Mouse (Mus musculus) lung, postnatal 4 days (tissue): Measurements from ENCODE around the gene Slc45a2.

Experiments
- DNase-seq, 2 experiments: peaks; one replicate each; pipeline ENCODE4 v3.0.0; 2021

The Slc45a2 gene

DNA sequence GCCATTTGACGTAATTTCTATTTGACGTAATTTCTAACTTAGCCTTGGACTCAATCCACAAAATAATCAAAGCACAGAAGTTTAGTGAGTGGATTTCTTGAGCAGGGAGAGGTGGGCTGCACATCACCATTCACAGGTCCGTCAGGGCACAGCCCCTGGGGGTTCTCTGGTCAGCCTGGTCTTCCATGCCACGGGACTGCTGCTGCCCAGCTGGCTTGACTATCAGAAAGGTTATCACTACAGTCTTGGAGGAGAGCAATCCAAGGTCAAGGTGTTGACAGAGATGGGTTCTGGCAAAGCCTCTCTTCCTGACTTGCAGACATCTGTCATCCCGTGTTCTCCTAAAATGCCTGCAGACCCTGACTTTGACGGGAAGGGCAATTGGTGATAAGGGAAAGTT lies 4.1 kb downstream of the Slc45a2 start:
- DNase-seq: no peak

DNA sequence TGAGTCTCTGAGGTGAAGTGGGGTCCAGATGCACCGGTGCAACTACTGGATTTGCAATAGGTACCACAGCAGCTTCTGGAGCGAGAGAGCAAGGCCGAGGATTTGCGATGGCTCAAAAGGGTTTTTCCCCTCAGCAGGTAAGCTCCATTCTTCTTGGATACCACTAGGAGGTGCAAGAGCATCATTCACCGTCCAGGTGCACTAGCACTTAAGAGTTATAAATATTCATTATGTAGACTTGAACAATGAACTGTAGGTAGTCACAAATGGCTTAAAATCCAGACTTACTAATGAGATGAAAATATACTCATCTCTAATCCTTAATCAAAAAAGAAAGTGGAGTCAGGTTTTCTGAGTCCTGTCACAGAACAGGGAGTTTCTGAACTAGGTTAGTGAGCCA lies 8.2 kb downstream of the Slc45a2 start:
- DNase-seq: no peak

DNA sequence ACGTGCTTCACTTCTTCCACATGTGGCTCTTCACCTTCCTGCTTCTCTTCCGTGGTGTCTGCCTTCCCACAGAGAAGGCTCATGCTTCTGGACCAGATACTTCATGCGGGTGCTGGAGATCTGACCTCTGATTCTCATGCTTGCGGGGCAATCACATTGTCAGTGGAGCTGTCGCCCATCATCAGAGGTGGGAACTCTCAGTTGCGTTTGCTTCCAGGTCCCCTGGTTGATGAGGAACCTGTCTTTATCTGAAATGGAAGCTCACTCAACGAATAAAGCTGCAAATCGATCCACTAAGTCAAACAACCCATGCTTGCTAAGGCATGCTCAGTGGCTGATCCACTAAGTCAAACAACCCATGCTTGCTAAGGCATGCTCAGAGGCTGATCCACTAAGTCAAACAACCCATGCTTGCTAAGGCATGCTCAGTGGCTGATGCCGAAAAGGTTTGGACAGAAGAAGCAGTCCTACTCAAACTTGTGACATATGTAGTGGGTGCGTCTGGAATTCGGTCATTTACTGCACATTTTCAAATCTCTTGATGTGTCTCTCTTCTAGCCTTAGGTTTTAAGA lies 10.5 kb downstream of the Slc45a2 start:
- no peak for DNase-seq

DNA sequence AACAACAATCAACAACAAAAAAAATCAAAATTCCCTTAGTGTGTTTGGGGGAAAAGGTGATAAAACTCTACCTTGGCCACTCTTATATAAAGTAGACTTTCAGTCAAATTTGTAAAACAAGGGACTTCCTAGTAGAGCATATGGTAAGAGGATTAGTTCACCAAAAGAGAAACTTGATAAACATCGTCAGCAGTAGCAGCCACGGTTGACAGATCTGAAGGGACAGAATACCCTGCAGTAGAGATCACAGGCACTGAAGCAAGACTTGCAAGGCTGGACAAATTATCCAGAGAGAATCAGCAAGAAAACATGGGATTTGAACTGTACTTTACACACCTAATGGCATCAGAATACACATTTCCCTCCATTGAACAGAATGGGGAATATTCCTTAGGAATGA lies 14.4 kb downstream of the Slc45a2 start:
- DNase-seq: no peak

DNA sequence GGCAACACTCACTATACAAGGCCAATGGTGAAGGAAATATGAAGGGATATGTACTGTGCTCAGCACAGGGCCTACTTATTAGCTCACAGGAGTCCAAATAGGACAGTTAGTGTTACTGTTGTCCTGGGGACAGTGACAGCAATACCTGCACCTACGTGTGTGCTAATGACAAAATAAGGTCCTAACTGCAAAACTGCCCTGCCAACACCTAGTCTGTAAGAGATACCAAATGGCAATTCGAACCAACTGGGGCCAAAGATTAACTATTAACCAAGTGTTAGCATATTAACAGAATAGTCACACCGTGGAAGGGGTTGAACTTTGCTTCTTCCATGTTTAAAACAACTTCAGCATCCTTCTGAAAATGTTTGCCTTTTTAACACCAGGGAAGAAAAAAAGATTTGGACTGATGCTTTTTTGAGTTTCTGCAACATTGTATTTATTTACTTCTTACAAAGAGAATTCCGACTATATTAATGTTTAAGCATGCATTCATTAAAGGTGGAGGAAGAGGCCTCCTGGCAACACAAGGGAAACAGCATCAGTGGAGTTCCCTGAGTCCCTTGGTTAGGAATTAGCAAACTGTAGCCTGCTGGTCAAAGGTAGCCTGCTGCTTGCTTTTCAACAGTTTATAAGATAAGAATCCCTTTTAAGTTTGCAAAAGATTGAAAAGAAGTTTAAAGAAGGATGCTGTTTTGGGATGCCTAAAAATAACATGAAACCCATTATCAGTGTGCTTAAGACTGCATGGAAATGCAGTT lies 26.5 kb downstream of the Slc45a2 start:
- DNase-seq: no peak

DNA sequence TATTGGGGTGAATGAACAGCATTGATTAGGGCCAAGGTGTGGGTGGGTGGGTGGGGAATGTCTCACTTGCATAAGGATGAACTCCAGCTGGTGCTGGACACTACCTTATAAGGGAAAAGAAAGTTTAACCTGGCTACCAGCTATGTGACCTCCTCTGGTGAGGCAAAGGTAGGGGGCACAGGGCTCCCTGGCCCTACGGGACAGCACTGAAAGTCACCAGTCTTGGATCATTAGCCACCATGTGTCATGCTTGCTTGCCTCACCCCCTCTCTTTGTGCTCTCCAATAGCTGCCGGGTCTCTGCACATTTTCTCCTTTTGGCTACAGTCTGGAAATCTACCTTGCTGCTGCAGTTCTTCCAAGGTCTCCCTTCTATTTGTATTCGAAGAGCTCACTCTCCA lies 29.7 kb downstream of the Slc45a2 start:
- DNase-seq: no peak

DNA sequence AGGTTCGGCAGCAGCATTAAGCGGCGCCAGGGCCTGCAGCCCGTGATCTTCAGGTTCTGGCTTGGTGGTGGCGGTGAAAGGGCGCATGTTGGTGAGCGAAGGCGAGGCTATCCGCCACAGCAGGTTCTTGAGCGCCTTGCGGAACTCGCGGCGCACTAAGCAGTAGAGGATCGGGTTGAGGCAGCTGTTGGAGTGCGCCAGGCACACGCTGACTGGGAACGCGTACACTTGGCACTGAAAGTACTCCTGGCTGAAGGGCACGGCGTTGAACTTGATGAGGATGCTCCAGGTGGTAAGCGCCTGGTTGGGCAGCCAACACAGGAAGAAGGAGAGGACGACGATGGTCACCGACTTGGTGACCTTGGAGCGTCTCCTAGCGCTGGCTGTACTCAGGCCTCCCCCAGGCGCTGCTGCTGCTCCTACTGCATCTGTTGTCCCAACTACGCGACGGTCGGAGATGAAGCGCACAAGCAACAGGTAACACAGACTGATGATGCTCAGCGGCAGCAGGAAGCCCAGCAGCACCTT lies 35.5 kb downstream of the Slc45a2 start:
- peak in 1 of 2 experiments; percentile 20 for DNase-seq

DNA sequence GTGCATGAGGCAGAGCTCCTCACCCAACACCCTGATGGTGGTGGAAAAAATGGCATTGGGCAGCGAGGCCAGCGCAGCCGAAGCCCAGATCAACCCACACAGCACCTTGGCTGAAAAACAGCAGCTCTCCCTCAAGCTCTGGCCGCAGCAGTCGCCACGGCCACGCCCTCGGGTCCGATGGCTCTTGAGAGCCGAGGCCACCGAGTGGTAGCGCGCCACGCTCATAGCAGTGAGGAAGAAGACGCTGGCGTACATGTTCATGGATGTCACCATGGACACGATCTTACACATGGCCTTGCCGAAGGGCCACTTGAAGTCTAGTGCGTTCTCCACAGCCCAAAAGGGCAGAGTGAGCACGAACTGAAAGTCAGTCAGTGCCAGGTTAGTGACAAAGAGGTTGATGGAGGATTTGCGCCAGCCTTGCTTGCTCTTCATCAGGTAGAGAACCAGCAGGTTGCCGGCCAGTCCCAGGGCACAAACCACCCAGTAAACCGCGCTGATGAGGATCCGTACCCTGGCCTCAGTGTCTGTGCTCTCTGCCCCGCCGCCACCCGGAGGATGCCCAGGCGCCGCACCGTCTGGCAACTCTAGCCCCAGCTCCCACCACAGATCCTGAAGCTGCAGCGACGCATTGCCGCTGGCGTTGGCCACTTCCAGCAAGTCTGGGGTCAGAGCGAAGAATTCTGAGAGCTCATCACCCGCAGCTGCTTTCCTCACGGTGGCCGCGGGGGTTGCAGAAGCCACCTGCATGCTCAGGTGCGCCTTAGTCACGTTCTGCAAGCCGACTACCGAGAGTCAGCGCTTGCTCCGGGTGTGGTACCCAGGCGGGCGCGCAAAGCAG lies 36.2 kb downstream of the Slc45a2 start:
- DNase-seq: peak; percentile 9 to 27

DNA sequence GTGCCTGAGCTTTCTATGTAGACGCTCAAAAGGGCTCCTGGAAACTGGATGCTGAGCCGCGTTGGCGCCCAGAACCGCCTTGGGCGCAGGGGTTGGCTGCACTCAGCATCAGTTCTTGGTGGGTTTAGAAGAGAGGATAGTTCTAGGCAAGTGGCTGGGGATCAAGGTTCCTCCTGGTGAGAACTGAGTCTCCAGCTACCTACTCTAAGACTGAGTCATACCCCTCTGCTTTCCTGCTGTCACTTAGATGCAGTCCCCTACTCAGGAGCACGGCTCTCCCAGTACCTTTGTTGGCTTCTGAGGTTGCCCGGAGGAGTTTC lies 36.8 kb downstream of the Slc45a2 start:
- DNase-seq: no peak

DNA sequence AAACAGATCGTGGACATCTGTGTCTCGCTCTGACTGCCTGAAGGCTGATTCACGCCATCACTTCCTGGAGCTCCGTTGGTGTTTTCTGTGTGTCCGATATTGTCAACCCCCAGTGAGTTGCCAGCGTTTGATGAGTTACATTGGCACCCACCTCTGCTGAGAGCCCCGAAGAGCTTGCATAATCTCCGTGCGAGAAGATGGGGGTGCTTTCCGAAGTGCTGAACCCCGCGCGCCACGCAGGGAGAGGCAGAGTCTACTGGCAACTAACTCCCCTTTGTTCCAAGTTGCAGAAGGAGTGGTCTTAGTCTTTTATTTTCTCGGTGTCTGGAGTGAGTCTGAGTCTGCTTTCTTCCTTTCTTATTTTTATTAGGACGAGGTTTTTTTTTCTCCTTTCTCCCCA lies 37.2 kb downstream of the Slc45a2 start, which contains the start of gene Rxfp3:
TSS of gene Rxfp3 (minus strand) at position 281 of the 400 bp plus-strand sequence.
- peak in 1 of 2 experiments; percentile 21 for DNase-seq

DNA sequence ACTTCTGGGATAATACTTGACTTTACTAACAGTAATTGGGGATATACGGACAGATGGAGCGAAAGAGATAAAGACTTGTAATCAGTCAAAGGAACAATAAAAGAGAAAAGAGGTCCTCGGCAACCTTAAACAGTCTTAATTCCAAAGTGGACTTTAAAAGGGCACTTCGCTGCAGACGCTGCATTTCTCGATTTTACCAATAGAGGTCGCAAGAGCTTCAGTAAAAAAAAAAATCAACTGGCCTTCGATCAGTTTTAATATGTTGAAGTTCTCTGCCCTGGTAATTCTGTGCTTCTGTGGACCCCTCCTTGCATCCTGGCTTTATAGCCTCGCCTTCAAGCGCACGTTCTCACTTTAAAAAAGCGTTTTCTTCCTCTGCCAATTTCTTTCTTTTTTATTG lies 38.0 kb downstream of the Slc45a2 start:
- DNase-seq: peak in 1 of 2 experiments; percentile 50

DNA sequence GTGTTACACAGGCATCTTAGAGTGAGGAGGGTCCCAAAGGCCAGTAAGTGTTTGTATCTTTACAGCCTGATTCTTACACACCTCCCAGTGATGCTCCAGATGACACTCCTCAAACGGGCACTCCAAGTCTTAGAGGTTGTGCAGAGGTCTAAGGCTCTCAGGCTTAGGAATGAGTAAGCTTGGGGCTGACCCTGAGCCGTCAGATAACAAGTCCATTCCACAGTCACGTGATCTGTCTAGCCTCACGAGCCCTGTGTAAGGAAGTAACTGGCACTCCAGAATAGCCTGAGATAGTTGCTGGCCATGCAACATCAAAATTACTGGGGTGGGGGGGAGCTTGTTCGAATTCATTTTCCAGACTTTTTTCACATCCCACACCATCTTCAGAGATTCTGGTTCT lies 39.5 kb downstream of the Slc45a2 start:
- DNase-seq: no peak

DNA sequence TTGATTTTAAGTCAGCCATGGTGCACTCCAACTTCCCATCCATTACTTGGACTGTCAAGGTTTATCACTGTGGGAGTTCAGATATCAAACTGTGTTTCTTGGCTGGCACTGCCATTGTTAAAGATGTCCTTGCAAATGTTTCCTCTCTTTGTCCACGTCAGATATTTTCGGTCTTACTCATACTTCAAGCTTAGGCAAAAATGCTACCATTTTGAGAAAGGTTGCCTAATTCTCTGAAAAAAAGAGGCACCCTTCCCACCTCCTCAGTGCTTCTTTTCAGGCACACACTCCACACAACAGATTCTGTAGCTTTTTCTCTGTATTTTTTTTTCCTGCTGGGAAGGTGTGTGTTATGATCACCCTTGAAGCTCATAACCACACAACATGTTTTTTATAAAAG lies 40.7 kb downstream of the Slc45a2 start:
- no peak for DNase-seq

DNA sequence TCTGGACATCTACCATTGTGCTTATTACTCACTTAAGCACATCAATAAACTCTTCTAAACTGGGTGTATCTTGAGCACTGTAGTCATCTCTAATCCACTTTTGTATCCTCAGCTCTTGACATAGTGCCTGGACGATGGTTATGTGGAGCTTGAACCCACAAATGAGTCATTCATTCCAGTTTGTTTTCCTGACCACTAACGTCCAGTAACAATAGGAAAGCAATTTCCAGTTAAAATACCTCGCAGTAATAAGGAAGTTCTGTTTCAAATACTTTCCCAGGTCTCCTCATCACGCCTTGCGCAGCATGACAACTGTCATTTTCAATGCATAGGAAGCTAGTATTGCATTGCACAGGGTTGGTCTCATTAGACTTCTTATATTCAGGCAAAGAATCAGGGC lies 42.3 kb downstream of the Slc45a2 start:
- DNase-seq: no peak

DNA sequence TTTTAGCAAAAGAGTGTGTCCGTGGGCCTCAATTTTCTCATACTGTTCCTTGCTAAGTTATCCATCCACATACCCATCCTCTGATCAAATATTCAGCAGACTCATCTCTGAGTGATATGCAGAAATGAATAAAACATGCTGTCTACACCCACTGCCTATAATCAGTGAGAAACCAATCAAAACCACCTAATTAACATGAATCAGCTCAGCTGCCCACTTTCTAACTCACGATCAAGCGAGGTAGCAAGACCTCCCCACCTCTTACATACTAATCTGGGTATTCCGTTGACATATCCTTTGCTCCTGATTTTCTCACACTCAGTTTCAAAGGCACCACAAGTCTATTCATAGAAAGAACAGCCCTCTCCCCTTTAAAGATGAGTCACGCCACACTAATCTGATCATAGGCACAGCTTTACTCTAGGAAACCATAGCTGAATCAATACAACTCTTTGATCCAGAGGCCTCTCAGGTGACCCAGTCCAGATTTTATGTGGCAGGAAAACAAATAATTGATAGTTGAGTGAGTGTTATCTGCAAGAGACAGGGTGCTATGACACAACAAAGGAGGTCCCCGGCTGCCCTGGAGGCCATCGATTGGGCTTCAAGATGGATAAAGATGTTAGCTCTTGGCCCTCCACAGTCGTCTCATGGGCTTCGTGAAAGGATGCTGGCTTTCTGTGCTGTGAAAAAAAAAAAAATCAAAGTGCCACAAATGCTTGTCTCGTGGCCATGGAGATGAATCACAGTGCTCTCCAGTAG lies 53.3 kb downstream of the Slc45a2 start:
- DNase-seq: no peak

DNA sequence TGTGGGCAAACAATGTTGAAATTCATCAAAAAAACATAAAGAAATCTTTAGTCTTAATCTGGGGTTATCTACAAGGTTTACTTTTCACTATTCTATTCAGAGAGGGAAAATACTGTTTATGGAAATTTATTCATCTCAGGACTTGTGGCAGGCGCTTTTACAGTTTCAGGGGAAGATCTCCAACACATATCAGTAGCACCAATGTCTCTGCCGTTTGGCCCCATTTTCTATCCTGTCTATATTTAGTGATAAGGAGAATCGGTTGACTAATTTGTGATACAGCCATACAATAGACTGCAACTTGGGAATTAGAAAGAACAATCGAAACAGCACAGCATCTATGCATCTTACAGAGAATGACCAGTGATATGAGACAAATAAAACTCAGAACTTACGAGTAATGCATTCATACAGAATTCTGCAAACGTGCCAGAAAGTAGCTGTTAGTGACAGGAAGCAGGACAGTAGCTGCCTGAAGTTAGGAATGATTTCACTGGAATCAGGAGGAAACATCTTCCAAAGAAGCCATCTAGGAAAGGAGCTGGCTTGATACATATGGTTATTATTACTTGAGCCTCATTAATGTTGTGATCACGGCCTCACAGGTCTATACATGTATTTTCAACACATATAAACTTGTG lies 54.0 kb downstream of the Slc45a2 start:
- DNase-seq: no peak

DNA sequence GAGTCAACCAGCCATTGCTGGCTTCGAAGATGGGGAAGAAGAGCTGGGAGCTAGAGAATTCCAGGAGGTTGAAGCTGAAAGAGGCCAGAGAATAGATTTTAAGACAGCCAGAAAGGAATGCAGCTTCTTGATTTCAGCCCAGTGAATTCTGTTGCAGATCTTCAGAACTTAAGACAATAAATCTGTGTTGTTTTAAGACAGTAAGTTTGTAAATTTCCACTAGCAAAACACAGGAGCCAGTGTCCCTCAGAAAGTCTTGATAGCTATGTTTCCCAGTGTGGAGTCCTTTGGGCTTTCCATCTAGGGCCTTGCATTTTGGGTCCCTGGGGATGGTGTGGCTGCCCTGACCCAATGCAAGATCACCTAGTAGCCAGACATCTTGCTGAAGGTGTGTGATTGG lies 62.4 kb downstream of the Slc45a2 start:
- DNase-seq: no peak

DNA sequence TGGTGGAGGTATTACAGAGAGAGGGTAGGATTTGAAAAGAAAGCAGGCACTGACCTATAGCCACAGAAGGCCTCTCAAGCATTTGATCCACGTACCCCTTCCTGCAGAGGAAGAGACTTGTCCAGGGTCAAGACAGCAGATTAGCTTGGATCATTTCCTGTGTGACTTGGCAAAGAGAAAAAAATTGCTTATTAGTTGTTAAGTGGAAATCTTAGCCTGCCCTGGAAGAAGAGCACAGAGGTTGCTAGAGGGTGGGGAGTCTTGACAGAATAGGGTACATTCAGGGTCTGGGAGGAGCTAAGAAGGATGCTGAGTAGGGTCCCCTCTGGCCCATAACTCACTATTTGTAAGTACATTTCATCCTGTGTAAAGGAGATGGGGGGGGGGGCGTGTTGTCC lies 63.6 kb downstream of the Slc45a2 start:
- DNase-seq: no peak

DNA sequence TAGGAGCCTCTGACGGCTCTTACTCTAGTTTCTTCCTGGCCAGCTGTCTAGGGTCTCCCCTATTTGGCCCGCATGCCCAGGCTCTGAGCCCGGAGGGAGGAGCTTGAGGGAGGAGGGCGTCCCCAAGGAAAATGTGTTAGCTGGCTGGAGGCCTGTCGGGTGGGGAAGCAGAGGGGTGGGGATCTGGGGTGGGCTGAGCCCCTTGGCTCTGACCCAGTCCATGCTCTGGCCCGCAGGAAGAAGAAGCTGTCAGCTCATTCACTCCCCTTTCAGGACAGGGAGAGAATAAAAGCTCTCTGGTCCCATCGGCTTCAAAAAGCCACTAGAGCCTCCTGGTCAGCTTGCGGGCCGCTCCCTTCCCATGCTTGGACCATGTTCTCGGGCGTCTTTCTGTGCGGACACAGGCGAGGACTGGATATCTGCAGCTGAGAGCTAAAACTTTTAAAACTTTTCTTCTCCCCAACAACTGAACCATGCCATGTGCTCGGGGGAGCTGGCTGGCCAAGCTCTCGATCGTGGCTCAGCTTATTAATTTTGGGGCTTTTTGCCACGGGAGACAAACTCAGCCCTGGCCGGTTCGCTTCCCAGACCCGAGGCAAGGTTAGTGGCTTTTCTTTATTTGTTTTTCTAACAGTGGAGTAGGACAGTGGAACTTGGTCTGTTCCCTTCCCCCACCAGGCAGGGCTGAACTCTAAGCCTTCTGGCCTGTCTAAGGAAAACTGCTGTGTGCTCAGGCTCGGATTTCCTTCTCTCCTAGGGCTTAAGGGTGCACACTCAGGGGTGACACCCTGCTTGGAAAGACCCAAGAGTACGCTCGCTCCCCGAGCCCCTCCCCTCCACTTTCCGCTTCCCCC lies 64.3 kb downstream of the Slc45a2 start, which contains the start of gene Adamts12:
TSS of gene Adamts12 (plus strand) at position 233 of the 854 bp plus-strand sequence.
- DNase-seq: peak; percentile 71 to 89

DNA sequence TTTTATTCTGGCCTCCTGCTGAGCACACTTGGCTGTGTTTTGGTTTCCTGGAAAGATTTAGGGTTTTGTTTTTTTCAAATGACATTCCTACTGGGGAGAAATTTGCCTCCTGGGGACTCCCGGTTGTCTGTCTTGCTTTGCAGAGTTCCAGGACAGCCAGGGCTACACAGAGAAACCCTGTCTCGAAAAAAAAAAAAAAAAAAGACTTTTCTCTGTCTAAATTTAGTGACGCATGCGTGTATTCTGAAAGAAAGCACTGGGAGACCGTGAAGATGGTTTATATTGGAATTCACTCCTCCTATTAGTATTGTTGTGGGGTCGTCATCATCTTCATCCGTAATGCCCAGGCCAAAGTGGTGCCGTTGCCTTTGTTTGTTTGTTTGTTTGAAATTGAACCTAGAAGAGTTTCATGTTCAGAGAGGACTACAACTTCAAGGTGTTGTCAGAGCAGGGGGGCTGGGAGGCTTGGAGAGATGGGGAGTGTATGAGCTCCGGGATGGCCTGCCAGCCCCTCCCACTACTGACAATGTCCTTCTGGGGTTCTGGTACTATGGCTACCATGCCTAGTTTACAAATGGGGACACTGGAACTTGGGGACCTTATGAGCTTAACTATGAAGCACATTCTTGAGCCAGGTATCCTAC lies 65.1 kb downstream of the Slc45a2 start:
- no peak for DNase-seq

DNA sequence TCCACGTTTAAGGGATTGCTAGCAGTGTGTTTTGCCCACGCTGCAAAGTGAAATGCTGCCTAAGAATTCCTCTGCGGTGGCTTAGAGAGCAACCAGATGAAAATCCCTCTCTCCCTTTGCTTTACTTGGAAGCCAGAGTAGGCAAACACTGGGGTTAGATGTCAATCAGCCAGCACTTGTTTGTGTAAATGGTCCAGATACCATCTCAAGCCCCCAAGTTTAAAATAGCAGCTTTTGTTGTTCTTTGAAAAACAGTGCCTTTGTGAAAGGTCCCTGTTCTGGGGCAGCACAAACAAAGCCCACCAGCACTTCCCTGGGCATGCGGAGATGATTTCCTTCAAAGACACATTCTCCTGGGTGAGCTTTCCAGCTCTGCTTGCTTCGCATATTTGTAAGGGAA lies 65.8 kb downstream of the Slc45a2 start:
- DNase-seq: no peak
